Mouse (Mus musculus): ENCODE data around the gene Lrch1.
A peak's percentile ranks its signal among the peaks of the same experiment; 100 is the strongest.

The Lrch1 gene

DNA sequence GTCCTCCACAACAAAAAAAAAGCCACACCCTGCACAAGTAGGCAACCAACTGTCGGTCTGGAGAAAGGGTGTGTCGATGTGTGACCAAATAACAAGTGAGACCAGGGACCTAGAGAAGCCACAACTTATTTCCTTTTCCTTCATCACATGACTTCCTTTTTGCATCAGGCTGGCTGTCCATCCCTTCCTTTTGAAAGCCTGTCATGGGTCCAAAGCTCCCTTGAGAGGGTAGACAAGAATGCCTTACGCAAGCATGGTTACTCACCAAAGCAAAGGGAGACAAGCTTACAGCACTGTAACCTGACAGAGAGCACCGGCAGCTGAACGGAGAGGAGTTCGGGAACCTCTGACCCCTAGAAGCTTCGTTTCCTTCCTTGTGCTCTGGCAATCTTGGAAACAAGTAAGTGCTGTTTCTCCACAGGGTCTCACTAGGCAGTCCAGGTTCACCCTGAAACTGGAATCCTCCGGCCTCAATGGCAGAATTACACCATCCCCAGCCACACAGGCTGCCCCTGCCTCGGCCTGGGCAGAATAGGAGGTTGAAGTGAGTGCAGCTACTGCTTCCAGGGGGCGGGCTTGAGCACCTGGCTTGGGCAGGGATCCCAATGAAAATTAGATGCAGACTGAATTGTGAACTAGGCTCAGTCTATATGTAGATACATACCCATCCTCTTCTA lies 150.2 kb downstream of the Lrch1 start:
- DNase-seq: no peak

DNA sequence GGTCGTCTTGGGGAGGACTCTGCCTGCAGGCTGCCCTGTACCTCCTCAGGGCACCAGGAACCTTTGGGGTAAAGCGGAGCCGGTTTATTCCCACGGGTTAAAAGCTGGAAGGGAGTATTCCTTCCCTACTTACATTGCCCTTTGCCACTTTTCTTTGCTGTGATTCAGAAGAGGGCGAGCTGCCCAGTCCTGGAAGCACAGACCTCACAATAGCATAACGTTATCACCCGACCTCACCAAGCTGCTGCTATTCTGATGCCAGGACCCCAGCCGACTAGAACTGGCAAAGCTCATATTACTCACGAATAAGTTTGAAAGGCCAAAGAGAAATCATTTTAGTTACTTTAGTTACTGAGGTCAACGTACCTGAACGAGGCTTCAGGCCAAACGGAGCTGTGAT lies 152.7 kb downstream of the Lrch1 start:
- no peak for DNase-seq

DNA sequence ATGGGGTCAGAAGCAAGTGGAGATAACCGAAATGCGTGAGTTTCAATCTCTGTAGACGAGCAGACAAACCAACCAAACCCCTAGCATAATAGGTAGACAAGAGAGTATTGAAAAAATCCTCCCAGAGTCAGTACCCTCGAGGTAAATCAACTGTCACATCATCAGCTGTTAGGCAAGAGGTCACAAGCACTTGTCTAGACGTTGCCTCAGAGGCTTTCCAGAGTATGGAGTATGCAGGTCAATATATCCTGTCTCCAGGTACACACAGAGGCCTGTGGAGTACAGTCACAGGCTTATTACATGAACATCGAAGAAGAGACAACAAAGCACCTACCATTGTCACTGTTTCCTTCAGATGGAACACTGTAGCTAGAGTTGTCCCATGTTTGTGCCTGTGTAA lies 154.9 kb downstream of the Lrch1 start:
- no peak for DNase-seq

DNA sequence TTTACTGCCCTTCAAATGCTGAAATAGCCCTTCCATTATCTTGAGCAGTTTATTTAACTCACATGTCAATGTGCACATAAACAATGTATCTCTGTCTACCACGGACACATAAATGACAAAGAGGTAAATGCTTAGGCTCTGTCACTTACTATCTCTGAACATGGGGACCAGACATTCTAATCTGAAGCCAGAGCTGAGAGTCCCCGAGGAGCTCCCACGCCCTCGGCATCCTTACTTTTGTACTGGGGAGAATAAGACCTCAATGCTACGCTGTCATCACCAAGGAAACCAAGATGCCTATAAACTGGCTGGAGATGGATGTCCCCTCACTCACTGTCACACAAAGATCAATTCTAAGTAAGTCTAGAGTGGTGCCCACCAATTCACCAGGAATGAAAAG lies 157.1 kb downstream of the Lrch1 start:
- no peak for DNase-seq

DNA sequence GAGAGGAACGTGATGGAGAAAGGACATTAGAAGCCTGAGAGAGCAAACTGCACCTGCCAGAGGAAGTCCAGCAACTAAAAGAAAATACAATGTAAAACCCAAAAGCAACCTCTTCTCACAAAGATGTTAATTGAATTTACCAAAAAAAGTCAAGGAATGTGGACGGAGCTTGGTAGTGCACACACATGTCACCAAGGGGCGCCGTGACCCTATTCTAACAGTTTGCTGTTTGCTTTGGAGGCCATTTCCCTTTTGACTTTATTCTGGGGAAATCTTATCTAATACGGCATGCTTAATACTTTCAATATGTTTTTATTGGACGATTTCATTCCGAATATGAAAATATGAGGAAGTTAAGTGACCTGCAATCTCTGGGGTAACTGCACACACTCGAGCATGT lies 158.9 kb downstream of the Lrch1 start:
- DNase-seq: no peak

DNA sequence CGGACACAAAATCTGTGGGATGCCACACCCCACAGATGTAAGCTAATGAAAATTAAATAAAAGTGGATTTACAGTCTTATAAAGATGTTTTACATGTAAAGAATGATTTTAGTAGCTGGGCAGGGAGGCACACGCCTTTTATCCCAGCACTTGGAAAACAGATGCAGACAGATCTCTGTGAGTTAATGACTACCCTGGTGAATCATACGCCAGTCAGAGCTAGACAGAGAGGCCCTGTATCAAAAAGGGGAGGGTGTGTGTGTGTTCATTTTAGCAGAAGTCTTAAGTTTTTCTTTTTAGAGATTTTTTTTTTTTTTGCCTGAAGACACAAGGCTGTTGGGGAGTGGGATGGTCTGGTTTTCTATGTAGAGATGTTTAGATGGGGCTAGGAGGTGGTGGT lies 160.0 kb downstream of the Lrch1 start:
- no peak for DNase-seq

DNA sequence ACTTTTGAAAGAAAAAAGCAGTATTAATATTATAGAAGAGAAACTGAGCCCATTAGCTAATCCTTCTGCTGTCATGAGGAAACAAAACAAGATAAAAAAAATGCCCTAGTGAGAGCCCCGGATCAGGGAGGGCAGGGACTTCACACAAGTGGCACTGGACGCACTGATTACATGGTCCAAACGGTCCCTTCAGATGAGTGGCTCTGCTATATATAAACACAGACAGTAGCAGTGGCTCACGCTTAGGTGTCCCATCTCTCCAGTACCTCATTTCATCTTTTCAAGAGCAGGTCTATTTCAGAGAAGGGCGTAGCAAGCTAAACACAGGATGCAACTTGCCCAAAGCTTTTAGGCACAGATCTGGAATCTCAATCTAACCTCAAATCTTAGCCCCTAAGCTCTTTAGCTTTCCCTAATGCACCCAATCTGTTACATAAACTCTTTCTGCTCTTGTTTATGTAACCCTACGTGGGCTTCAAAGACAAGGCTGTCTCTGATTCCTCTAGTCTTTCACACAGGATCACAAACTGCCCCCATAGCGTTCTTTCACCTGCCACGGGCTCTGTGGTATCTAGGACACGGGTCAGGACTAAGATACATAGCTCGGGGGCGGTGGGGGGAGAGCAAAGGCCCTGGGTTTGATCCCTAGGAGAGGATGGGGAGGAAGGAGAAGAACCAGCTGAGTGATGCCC lies 163.3 kb downstream of the Lrch1 start:
- DNase-seq: no peak

DNA sequence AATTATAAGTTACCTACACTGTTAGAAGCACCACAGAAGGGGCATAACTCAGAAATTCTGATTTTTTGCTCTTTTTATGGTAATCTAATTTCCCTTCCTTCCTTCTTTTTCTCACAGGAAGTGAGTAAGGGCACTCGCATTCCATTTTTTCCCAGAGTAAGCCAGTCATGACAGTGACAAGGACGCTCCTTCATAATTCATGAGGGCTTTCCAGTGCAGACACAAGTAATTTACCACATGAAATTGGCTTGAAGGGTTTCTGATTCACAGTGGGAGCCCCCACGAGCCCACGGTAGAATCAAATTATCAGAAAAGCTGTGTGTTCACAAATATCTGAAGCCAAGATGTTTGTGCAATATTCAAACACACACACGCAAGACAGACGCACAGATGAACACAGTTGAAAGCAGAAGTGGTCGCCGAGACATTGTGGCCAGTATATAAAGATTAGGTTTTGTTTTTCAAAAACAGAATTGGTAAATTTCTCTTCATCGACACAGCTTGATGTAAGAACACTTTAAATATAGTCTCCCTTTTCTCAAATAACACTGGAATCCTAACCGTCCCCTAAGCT lies 173.5 kb downstream of the Lrch1 start:
- DNase-seq: no peak

DNA sequence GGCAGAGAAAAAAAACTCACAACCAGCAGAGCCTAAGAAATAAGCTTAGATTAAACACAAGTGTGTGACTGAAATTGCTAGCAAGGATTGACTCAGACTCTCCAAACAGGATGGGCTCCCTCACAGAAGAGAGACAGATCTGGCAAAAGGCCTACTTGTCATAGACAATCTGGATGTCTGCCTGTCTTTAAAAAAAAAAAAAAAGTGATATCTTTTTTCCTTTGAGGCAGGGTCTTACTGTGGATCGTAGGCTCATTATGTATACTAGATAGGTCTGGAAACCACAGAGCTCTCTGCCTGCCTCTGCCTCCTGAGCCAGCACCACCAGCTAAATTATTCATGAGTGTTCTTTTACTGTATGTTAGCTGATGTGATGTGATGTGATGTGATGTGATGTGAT lies 179.8 kb downstream of the Lrch1 start:
- no peak for DNase-seq

DNA sequence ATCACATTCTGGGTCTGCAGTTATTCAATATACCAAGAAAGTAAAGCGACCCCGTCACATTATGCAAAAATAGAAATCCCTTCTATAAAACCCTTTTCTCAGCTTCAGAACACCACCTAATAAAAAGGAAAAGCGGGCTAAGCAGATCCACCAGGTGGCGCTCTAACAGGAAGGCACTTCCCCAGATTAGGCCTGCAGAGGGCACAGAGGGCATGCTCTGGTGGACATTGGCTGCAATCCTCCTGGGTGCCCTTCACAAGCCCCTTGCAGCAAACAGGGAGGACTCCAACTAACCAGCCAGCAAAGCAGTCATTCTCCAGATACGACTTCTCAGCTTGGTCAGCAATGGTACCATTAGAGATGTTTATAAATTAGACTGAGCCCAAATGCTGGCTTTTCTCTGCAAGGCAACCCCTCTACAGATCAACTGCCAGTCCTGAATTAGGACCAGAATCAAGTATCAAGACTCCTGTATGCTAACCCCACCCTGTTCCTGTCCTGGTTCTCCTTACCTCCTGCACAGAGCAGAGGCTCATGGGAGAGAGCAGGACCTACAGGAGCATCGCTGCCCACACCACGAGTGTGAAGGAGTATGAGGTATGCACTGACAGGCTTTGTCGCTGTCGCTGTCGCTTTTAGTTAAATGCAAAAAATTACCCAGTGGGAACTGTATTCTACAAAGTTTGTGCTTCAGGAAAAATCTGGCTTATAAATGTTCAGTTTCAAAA lies 183.3 kb downstream of the Lrch1 start:
- DNase-seq: peak; percentile 47

DNA sequence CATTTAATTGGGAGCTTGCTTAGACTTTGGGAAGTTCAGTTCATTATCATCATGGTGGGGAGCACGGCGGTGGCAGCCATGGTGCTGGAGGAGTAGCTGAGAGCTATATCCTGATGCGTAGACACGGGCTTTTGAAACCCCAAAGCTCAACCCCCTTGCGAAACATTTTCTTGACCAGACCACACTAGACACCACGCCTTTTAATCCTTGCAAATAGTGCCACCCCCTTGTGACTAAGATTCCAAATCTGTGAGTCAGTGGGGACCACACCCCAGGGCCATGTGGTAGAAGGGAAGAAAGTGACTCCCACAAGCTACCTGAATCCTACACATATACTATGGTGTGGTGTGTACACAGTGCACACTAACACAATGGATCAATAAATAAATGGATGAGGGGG lies 210.8 kb downstream of the Lrch1 start:
- DNase-seq: no peak

DNA sequence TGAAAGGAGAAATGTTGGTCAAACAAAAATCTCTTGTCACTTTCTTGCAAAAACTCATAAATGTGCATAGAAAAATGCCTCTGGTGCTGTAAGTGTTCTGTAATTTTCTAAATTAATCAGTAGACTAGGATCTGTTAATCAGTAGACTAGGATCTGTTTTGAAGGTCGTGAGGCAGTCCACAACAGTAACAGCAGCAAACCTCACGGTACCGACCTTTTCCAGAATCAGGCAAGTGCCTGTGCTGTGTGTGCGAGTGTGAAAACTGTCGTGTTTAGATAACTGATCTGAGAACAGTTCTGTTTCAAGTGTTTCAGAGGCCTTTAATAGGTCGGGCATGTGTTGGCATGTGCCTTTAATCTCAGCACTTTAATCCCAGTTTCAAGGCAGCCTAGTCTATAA lies 212.2 kb downstream of the Lrch1 start:
- no peak for DNase-seq

DNA sequence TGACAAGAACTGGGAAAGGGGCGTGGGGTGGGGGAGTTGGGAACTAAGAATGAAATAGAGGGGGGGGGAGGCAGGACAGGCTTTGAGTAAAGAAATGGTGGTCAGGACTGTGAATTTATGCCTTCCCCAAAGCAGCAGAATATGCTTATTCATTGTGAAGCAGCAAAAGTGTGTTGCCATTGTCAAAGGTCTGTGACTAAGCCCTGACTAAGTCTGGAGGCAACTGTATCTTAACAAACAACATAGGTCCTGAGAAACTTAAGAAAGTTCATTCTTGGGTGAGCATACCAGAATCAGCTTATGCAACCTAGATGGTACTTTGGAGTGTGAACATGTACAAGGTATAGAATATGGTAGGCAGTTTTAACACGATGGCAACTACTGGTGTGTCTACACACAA lies 214.3 kb downstream of the Lrch1 start:
- no peak for DNase-seq

DNA sequence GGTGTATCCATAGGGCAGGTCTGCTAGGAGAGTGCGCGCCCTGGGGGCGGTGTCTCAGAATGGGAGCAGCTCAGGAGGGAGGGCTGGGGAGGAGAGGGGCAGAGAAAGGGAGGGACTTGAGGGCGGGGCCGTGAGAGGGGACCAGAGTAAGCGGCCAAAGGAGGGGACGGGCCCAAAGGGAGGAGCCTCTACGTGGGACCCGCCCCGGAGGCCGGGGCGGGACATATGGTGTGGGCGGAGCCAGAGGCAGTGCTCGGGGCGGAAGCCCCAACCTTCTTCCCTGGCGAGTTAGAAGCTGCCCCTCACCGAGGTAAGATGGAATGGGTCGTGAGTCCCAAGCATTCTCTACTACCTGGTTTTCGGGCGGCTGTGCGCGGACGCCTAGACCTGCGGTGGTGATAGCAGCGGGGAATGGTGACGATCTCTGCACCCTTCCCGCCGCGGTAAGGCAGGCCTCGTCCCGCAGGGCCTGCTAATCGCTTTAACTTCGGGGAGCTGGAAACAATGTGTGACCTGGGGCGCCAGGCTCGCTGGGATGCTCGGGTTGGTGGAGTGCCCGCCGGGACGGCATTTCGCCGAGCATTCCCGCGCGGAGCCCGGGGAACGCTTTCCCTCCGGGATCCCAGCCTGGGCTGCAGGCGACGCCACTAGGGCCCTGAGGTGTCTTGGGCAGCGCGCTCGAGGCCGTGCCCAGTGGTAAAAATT lies 215.4 kb downstream of the Lrch1 start, which contains the start of gene Esd:
Gene Esd, plus strand, starts transcription at position 219 of the 705 bp plus-strand sequence.
- DNase-seq: peak; percentile 93

DNA sequence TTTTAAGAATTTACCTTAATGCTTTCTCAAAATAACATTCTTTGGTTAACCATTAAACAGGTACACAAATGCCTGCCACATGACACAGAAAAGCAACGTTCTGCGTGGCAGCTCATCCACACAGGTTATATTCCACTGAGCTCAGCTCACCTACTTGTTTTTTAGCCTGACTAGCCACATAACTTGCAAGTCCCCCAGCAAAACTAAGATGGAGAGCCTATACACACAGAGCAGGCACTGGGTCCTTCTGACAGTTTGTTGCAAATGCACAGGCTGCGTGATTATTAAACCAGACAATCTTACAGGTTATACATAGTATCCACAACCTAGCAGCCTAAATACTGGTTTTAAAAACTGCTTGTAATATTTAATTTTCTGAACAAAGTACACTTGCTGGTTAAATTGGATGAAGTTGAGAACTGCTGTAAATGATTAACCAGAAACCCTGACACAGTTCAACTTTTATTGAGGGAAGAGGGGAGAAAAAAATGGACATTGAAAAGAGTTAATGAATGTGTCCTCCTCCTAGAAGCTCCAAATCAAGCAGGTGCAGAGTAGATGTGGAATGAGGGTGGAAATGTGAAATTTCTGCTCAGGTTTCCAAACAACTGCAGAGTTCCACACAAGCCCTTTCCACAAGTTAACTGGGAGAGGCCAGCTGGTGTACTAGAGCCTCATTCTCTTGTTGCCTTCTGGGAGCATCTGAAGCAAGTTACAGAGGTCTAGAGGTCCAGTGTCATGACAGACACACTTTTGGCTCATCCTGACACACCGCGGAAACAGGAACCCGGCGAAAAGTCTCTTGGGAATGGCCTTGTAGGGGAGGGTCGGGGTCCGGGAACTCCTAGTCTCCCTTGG lies 216.2 kb downstream of the Lrch1 start:
- no peak for DNase-seq

DNA sequence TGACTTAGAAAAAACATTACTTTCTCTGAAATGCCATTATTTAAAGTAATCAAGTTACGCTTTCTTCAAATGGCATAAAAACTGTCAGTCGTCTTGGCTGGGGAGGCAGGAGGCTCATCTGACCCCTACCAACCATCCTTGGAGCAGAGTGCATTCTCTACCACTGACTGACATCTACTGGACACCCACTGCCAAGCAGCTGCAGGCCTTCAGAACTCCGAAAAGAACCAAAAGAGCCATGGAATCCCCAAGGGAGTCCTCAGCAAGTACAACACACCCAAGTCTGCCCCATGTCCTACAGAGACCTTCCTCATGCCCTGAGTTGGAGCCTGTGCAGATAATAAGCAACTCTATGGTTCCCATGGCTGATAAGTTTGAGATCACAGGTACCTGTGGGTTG lies 224.1 kb downstream of the Lrch1 start:
- no peak for DNase-seq

DNA sequence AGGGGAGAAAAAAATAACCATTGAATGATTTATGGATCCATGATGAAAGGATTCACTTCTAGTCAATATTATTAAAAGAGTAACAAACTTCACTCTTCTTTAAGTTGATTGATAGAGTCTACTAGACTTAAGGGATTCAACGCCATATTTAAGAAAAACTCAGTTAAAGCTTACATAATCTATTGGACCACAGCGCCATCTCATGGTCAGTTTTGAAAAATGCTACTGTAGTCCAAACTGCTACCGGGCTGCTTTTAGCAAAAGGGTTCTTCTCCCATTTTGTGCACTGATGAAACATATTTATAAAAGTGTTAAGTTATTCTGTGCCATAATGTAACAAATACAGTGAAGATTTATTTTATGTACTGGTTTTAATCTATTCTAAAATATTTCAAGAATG lies 238.6 kb downstream of the Lrch1 start:
- no peak for DNase-seq

Measured in layer of hippocampus, adult 9-11 months (tissue).